Mouse (Mus musculus) embryonic facial prominence, embryonic 11.5 days (tissue): ENCODE measurements around the gene Slc22a18. TPM values are rescaled to one million over a fixed set of nuclear protein-coding genes. Genes with fewer than 3 reads are reported as not detected.

Source experiments
- ATAC-seq: fragments of 200-750 bp; cut with Nextera tagmentation; replicated peaks from 2 replicates; pipeline ENCODE4 v1.8.0; 2017; ENCODE audit warnings: low read depth; ENCODE audit not compliant: insufficient number of reproducible peaks, low FRiP score, low TSS enrichment
- DNase-seq: peaks from one replicate; pipeline ENCODE4 v3.0.0-alpha.2; 2015; ENCODE audit warnings: low spot score
- H3K27ac ChIP-seq: fragments of 300-500 bp; sonication (generic); replicated peaks from 2 replicates; pipeline ENCODE4 v1.5.1; 2014; ENCODE audit warnings: mild to moderate bottlenecking, low read depth, low read length, control low read depth
- H3K27me3 ChIP-seq: fragments of 300-500 bp; sonication (generic); 2 replicates; pipeline ENCODE4 v1.6.1; 2014; ENCODE audit warnings: mild to moderate bottlenecking, low read length, moderate library complexity, mixed read lengths; ENCODE audit not compliant: control insufficient read depth, insufficient read depth
- H3K36me3 ChIP-seq: fragments of 300-500 bp; sonication (generic); replicated peaks from 2 replicates; pipeline ENCODE4 v1.6.1; 2014; ENCODE audit warnings: low read depth, mild to moderate bottlenecking, low read length, moderate library complexity, mixed read lengths; ENCODE audit not compliant: control insufficient read depth, insufficient read depth
- H3K4me1 ChIP-seq: fragments of 300-500 bp; sonication (generic); 2 replicates; pipeline ENCODE4 v1.6.1; 2014; ENCODE audit warnings: low read length, mixed read lengths; ENCODE audit not compliant: control insufficient read depth, insufficient read depth
- H3K4me2 ChIP-seq: fragments of 300-500 bp; sonication (generic); 2 replicates; pipeline ENCODE4 v1.6.1; 2014; ENCODE audit warnings: low read depth, mild to moderate bottlenecking, control low read depth, low read length, moderate library complexity
- H3K4me3 ChIP-seq: fragments of 300-500 bp; sonication (generic); 2 replicates; pipeline ENCODE4 v1.5.1; 2014; ENCODE audit warnings: low read depth, low read length, control low read depth
- H3K9ac ChIP-seq: fragments of 300-500 bp; sonication (generic); replicated peaks from 2 replicates; pipeline ENCODE4 v1.6.1; 2014; ENCODE audit warnings: mild to moderate bottlenecking, control low read depth, low read length
- H3K9me3 ChIP-seq: fragments of 300-500 bp; sonication (generic); replicated peaks from 2 replicates; pipeline ENCODE4 v1.6.1; 2016; ENCODE audit warnings: mild to moderate bottlenecking, low read length, inconsistent platforms, mixed read lengths; ENCODE audit not compliant: control insufficient read depth
- WGBS: fragments of 180-500 bp; shearing (Covaris S2); extraction: QIAGEN DNeasy Blood & Tissue Kit; methylation state at CpG from one replicate; pipeline ENCODE4 v1.1.7; 2014; 5-methylcytosine and 5-hydroxymethylcytosine counted together
- polyA plus RNA-seq: library from polyadenylated mRNA; unstranded; fragments of >200 nt; fragmentation: Nextera tagmentation; extraction: Ambion mirVana; gene quantifications from 2 replicates; pipeline ENCODE4 v1.2.1, GENCODE M21; 2014

The Slc22a18 gene
- polyA plus RNA-seq, 1 experiment from 2014 or later = 0.58 TPM

DNA sequence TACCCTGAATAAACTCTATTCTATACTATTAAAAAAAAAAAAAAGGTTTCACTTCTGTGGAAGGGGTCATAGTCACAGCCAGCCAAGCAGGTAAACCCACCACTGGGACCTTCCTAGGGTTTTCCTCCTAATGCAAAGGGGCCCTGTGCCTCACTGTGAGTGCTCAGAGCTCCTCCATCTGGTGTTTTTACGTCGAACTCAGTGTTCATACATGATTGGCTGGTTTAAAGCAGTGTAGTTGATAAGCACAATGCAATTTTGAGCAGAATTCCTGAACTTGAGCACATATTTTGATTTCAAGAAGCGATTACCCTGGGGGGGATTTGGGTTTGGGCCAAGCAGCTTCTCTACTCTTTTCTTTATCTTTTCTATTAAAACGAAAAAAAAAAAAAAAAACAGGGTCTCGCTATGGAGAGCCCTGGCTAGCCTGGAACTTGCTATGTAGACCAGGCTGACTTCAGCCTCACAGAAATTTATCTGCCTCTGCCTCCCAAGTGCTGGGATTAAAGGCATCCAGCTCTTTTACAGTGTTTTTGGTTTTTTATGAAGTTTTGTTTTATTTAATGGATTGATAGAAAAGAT is 8.4 kb downstream of the Slc22a18 start:
- no peaks in the 10 kb centered on the region for H3K9me3 ChIP-seq
- WGBS = 56% methylated on average over 5 of the region's 5 CpGs

DNA sequence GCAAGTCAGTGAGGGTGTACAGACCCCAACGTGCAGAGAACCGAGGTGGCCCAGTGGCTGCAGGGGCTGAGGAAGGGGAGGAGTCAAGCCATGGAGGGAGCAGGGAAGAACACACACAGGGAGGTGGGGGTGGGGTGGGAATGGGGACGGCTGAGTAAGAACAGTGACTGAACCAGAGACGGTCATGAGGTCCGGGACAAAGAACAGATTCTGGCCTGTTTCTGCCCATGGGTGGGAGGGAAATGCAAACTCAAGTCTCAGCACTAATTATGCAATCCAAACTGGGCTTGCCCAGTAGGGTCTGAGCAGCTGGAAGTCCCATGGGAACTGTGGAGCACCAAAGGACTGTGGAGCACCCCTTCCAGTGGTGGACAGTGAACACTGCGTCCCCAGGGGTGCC is 9.0 kb downstream of the Slc22a18 start:
- H3K9me3 ChIP-seq = no peaks in the 10 kb centered on the region
- H3K4me2 ChIP-seq = no peak overlapping the region
- H3K27me3 ChIP-seq = no peaks in the 10 kb centered on the region
- H3K4me1 ChIP-seq = no peaks in the 10 kb centered on the region
- H3K4me3 ChIP-seq = no peak overlapping the region
- H3K27ac ChIP-seq = no peak overlapping the region
- no peak for DNase-seq
- 16% methylated on average over 6 of the region's 6 CpGs for WGBS
- H3K36me3 ChIP-seq = no peaks in the 10 kb centered on the region
- no peak overlapping the region; the same call in 1 of the 2 replicates for H3K9ac ChIP-seq
- ATAC-seq = no peak

More for the DNA sequence above, 8.4 kb downstream of the Slc22a18 start:
- Histone ChIP-seq H3K4me2 (no peak overlapping the region), H3K27ac (no peak overlapping the region), H3K36me3 (no peaks in the 10 kb centered on the region), H3K9ac (no peak overlapping the region), H3K27me3 (no peaks in the 10 kb centered on the region), H3K4me3 (no peak overlapping the region), H3K4me1 (no peaks in the 10 kb centered on the region)
- ATAC-seq (no peak), DNase-seq (no peak)

DNA sequence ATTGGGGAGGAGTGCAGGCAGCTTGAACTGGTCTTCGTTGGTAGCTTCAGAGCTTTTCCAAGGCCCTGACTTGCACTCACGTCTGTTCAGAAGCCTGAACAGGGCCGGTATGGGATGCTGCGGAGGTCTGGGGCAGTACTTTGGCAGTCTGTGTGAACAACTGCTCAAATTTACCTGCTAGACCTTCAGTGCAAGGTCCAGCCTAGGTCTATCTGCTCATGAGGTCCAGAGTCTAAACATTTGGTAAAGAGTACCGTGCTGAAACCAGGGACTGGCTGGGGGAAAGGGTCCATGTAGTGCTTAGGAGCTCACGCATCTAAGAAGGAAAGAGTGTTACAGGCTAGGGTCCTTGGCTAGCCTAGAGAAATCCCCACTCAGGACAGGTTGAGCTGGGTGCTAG is 16.2 kb downstream of the Slc22a18 start:
- Histone ChIP-seq H3K4me3 (no peak overlapping the region), H3K4me2 (no peak overlapping the region), H3K9me3 (no peaks in the 10 kb centered on the region), H3K27ac (no peak overlapping the region), H3K27me3 (no peaks in the 10 kb centered on the region), H3K9ac (no peak overlapping the region), H3K36me3 (no peaks in the 10 kb centered on the region), H3K4me1 (no peaks in the 10 kb centered on the region)
- WGBS = 77% methylated on average over 6 of the region's 6 CpGs
- DNase-seq (no peak), ATAC-seq (no peak)

DNA sequence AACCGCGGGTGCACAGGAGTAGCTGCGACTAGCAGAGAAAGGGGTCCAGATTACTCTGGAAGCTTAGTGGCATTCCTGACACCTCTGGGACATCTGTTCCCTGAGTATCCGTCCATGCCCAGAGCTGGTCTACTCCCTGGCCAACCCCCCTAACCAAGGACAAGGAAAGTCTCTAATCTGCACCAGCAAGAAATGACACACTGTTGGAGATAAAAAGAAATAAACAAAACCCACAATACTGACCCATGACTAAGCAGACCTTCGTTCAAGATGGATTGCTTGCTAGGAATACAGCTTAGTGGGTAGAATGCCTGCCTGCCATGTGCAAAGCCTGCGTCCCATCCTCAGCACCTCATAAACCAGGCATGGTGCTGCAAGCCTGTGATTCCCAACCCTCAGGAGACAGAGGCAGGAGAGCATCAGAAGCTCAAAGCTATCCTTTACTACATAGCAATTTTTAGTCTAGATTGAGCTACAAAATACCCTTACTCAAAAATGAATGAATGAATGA is 20.1 kb downstream of the Slc22a18 start:
- H3K27ac ChIP-seq = no peak overlapping the region
- DNase-seq = no peak
- no peak overlapping the region for H3K4me3 ChIP-seq
- H3K9ac ChIP-seq = no peak overlapping the region
- 88% methylated on average over 6 of the region's 6 CpGs for WGBS
- ATAC-seq = no peak
- H3K4me2 ChIP-seq = no peak overlapping the region
- H3K36me3 ChIP-seq = no peaks in the 10 kb centered on the region
- H3K9me3 ChIP-seq = no peaks in the 10 kb centered on the region
- no peaks in the 10 kb centered on the region for H3K27me3 ChIP-seq
- no peaks in the 10 kb centered on the region for H3K4me1 ChIP-seq

DNA sequence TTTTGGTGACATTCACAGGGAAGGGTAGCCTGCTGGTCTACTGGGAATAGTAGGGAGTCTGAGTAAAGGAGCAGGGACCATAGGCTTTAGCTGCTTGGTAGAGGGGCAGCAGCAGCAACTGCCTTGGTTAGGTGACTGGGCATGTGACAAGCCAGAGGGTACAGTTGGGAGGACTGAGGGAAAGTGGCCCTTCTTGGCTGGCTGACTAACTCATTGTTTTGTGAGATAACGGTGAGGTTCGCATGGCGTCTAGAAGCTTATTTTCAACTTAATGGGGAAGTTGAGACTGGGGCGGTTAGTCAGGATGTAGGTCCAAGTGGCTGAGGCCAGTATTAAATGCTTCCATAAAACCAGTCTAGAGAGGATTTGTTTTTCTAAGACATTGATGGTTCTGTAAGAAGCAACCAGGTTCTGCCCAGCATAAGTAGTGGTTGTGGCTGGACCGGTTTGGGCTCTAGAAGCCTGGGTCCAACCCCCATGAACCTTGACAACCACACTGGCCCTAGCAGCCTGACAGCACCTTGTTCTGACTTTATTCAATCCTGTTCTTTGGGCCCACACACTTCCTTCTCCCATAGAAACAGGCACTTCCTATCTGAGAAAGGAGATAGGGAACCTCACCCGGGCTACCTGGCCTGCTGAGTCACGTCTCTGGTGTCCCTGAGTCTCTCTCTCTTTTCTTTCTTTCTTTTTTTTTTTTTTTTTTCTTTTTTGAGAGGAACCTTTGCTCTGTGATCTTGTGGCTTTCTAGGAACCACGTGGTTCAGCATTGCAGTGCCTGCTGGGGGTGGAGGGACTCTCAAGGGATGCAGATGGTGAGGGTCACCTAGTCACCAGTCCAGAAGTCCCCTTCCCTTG is 21.8 kb downstream of the Slc22a18 start:
- Histone ChIP-seq H3K4me1 (no peaks in the 10 kb centered on the region), H3K9me3 (no peaks in the 10 kb centered on the region), H3K36me3 (no peaks in the 10 kb centered on the region), H3K9ac (no peak overlapping the region), H3K4me2 (no peak overlapping the region), H3K4me3 (no peak overlapping the region), H3K27me3 (peaks cover under 1% of the 10 kb centered on the region; the same call in 1 of the 2 replicates), H3K27ac (no peak overlapping the region)
- 78% methylated on average over 8 of the region's 8 CpGs for WGBS
- DNase-seq (no peak), ATAC-seq (no peak)

DNA sequence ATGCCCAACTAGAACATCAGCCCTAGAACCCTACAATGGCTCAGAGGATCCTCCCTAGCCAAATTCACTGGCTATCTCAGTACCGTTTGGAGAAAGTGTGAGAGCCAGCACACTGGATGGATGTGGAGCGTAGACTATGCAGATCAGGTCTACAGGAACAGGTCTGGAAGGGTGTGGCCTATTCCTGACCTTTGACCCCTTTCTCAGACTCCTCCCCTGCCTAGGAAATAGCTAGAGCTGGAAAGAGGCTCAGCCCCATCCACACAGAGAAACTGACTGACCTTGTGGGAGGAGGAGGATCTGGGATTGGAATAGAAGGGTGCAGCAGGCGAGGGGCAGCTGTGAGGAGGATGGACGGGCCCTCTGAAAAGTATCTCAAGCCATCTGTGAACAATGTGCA is 25.0 kb downstream of the Slc22a18 start:
- Histone ChIP-seq H3K9ac (no peak overlapping the region), H3K4me3 (no peak overlapping the region), H3K36me3 (no peaks in the 10 kb centered on the region), H3K4me2 (no peak overlapping the region), H3K27ac (no peak overlapping the region), H3K9me3 (no peaks in the 10 kb centered on the region), H3K4me1 (no peaks in the 10 kb centered on the region; the same call in 1 of the 2 replicates), H3K27me3 (peaks cover 30% of the 10 kb centered on the region)
- WGBS = 85% methylated on average over 4 of the region's 4 CpGs
- ATAC-seq (no peak), DNase-seq (no peak)

DNA sequence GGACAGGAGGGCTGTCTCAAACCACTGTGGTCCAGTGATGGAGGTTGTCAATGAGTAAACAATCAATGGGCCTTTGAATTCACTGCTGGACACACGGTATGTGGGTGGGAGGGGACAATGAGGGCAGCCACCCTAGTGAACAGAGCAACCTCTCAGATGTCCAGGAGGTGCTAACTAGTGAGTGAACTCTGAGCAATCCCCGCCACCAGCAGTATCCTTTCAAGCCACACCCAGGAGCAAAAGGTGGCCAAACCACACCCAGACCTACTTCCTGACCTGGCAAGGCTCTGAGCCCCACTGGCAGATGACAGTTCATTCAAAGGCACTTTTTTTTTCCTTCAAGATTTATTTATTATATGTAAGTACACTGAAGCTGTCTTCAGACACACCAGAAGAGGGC is 27.4 kb downstream of the Slc22a18 start:
- no peaks in the 10 kb centered on the region for H3K36me3 ChIP-seq
- H3K9ac ChIP-seq = no peak overlapping the region
- peaks cover 34% of the 10 kb centered on the region for H3K27me3 ChIP-seq
- no peak overlapping the region for H3K4me2 ChIP-seq
- WGBS = 48% methylated on average over 2 of the region's 2 CpGs
- ATAC-seq (no peak), DNase-seq (no peak)
- no peaks in the 10 kb centered on the region for H3K9me3 ChIP-seq
- H3K4me3 ChIP-seq = no peak overlapping the region
- H3K4me1 ChIP-seq = no peaks in the 10 kb centered on the region; the same call in 1 of the 2 replicates
- no peak overlapping the region for H3K27ac ChIP-seq
